Comparison of ENCODE assay signal across 27 mouse cellular contexts in the genomic region with DNA sequence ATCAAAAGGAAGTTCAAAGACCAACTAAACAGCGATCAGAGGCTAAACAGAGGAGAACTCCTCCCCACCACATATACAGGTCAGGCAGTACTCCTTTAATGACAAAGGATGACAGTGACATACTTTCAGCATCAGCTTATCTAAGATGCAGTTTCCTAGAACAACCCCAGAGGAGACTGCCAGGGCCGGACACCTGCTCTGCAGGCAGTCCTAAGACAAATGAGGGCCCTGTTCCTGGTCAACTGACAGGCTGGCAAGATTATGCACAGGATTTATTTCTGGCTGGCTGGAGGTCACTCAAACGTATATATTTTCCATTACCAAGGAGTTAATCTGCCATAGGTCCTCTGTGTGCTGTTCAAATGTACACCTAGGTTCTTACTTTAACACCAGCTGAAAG.
DNase-seq lines count a peak whose midpoint lies in the region; ATAC-seq and TF ChIP-seq lines count a peak whose summit lies in the region.
"Had no signal": no experiment of that assay in that cellular context is flagged by ENCODE, and none has a peak within 500 bp of the region (broad histone marks: within the 10 kb centered on the region; RNA-seq: fewer than 3 reads in every experiment).

No protein-coding gene starts in this region.

- no peak overlapping the region for H3K9ac ChIP-seq in midbrain, embryonic 11.5 days (ENCODE audit: low read length)
- no peak overlapping the region for H3K9ac ChIP-seq in midbrain, postnatal 0 days (replicated peaks; ENCODE audit: low read length, poor library complexity, severe bottlenecking)
- H3K9ac ChIP-seq: embryonic facial prominence, embryonic 12.5 days; heart, embryonic 13.5 days; hindbrain, embryonic 15.5 days; kidney, embryonic 15.5 days; limb, embryonic 13.5 days; lung, embryonic 15.5 days had no signal

- 61% methylated on average over 3 of the region's 3 CpGs for WGBS in midbrain, embryonic 11.5 days
- WGBS in midbrain, postnatal 0 days, result 41% methylated on average over 3 of the region's 3 CpGs

- no peak for TF ChIP-seq CTCF in midbrain, postnatal 0 days (IDR thresholded peaks at IDR 0.05)

- no peak for ATAC-seq in midbrain, embryonic 11.5 days (ENCODE audit: low FRiP score)
- ATAC-seq in midbrain, postnatal 0 days (ENCODE audit: low FRiP score), result no peak
- ATAC-seq: CD4-positive, CD25-positive, alpha-beta regulatory T cell, adult 4 months; forebrain, embryonic 16.5 days; inflammation-experienced regulatory T-cells, adult 6 months had no signal

- H3K4me1 ChIP-seq in midbrain, embryonic 11.5 days (ENCODE audit: control insufficient read depth, insufficient read depth, low read length), result no peaks in the 10 kb centered on the region
- no peaks in the 10 kb centered on the region for H3K4me1 ChIP-seq in midbrain, postnatal 0 days (ENCODE audit: insufficient read depth, low read length)
- H3K4me1 ChIP-seq: lung, embryonic 15.5 days had no signal

- H3K4me2 ChIP-seq in midbrain, embryonic 11.5 days, result no peak overlapping the region
- H3K4me2 ChIP-seq in midbrain, postnatal 0 days (ENCODE audit: low read depth, low read length, poor library complexity, severe bottlenecking), result no peak overlapping the region
- H3K4me2 ChIP-seq: embryonic facial prominence, embryonic 12.5 days; heart, embryonic 13.5 days; hindbrain, embryonic 15.5 days; kidney, embryonic 15.5 days; limb, embryonic 13.5 days; liver, embryonic 11.5 days; lung, embryonic 15.5 days had no signal

- H3K27me3 ChIP-seq in midbrain, embryonic 11.5 days (ENCODE audit: control insufficient read depth, insufficient read depth, low read length), result no peaks in the 10 kb centered on the region
- no peaks in the 10 kb centered on the region for H3K27me3 ChIP-seq in midbrain, postnatal 0 days (ENCODE audit: insufficient read depth, low read length)
- H3K27me3 ChIP-seq: embryonic facial prominence, embryonic 12.5 days; heart, embryonic 13.5 days; hindbrain, embryonic 15.5 days; kidney, embryonic 15.5 days; limb, embryonic 13.5 days; lung, embryonic 15.5 days had no signal

- no peak overlapping the region for H3K4me3 ChIP-seq in midbrain, embryonic 11.5 days (ENCODE audit: low read depth, low read length)
- no peak overlapping the region for H3K4me3 ChIP-seq in midbrain, postnatal 0 days (ENCODE audit: low read depth, low read length)
- H3K4me3 ChIP-seq: embryonic facial prominence, embryonic 12.5 days; heart, adult 2 months; heart, embryonic 13.5 days; hindbrain, embryonic 10.5 days; hindbrain, embryonic 15.5 days; kidney, embryonic 15.5 days; layer of hippocampus, adult 2 months; limb, embryonic 13.5 days; lung, embryonic 15.5 days had no signal

- no peaks in the 10 kb centered on the region for H3K36me3 ChIP-seq in midbrain, embryonic 11.5 days (ENCODE audit: control insufficient read depth, insufficient read depth, low read length)
- H3K36me3 ChIP-seq in midbrain, postnatal 0 days (ENCODE audit: insufficient read depth, low read length), result no peaks in the 10 kb centered on the region
- H3K36me3 ChIP-seq: embryonic facial prominence, embryonic 12.5 days; hindbrain, embryonic 15.5 days; kidney, embryonic 15.5 days; lung, embryonic 15.5 days had no signal

- H3K9me3 ChIP-seq in midbrain, embryonic 11.5 days (ENCODE audit: control insufficient read depth, low read length), result no peaks in the 10 kb centered on the region
- H3K9me3 ChIP-seq in midbrain, postnatal 0 days (ENCODE audit: low read length), result no peaks in the 10 kb centered on the region
- H3K9me3 ChIP-seq: embryonic facial prominence, embryonic 12.5 days; heart, embryonic 13.5 days; hindbrain, embryonic 10.5 days; hindbrain, embryonic 15.5 days; kidney, embryonic 15.5 days; limb, embryonic 13.5 days; lung, embryonic 15.5 days had no signal

- peak; percentile 20 to 33 for DNase-seq in cerebellum, adult 18-20 months
- no peak for DNase-seq in cerebellum, postnatal 4 days (ENCODE audit: low spot score in 2 of 2)
- peak; percentile 69 for DNase-seq in midbrain, embryonic 11.5 days (ENCODE audit: low spot score, missing footprints)
- no peak for DNase-seq in midbrain, postnatal 0 days (ENCODE audit: low spot score)
- peak; percentile 52 for DNase-seq in brain, adult 2 months (ENCODE audit: low read depth, low spot score)
- DNase-seq in cerebellum, adult 9-10 months, result peak; percentile 16
- no peak for DNase-seq in testis, postnatal 14 days (ENCODE audit: low spot score)
- DNase-seq in natural killer cell, adult 2 months (ENCODE audit: low spot score in 2 of 2), result no peak
- DNase-seq: adrenal gland, postnatal 14 days; embryo, embryonic 11 days; heart, adult 2 months; heart, postnatal 14 days; kidney, adult 11 months; kidney, postnatal 36 days; right cerebral cortex, postnatal 4 days had no signal

- H3K27ac ChIP-seq in midbrain, embryonic 11.5 days (ENCODE audit: low read depth, low read length), result no peak overlapping the region
- H3K27ac ChIP-seq in midbrain, postnatal 0 days (ENCODE audit: low read depth, low read length), result no peak overlapping the region
- H3K27ac ChIP-seq: embryonic facial prominence, embryonic 12.5 days; heart, adult 2 months; heart, embryonic 13.5 days; hindbrain, embryonic 10.5 days; hindbrain, embryonic 15.5 days; kidney, embryonic 15.5 days; layer of hippocampus, adult 2 months; limb, embryonic 13.5 days; lung, embryonic 15.5 days had no signal

Comparison
In these comparisons a context has a peak if more than half of its experiments do, and no peak if none do; other contexts are left out.
1. DNase-seq: peak in cerebellum, adult 18-20 months (2 of 2), midbrain, embryonic 11.5 days (single experiment), brain, adult 2 months (single experiment) and cerebellum, adult 9-10 months (single experiment); none in cerebellum, postnatal 4 days (0 of 2), midbrain, postnatal 0 days (single experiment), testis, postnatal 14 days (single experiment) and natural killer cell, adult 2 months (0 of 2).